In the genomic region with DNA sequence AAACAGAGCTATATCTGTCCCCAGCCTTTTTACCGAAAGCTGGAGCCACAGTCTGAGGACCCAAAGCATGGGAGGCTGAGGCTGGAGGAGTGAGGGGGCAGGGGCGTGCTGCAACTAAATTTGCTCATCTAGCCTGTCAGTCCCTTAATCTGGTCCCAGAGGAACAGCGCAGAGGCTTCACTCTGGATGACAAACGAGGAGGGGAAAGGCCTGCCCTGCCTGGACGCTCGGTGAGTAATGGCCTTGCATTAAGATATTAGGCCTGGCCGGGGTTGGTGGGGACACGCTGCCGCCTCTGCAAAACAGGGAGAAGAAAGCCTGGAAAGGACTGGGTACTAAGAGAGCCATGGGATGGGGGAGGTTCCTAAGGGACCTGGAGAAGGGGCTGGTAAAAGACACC, we compare ENCODE assay signal across 28 mouse cellular contexts. TPM values are rescaled to one million over a fixed set of nuclear protein-coding genes. Genes with fewer than 3 reads are reported as not detected.
DNase-seq lines count a peak whose midpoint lies in the region; ATAC-seq lines count a peak whose summit lies in the region.
"Had no signal": no experiment of that assay in that cellular context is flagged by ENCODE, and none has a peak within 500 bp of the region (broad histone marks: within the 10 kb centered on the region; RNA-seq: fewer than 3 reads in every experiment).

No protein-coding gene starts in this region.

- no peak for ATAC-seq in midbrain, embryonic 14.5 days (ENCODE audit: low FRiP score, low TSS enrichment)
- no peak for ATAC-seq in hindbrain, embryonic 14.5 days (ENCODE audit: low FRiP score)
- ATAC-seq: forebrain, embryonic 15.5 days had no signal

- no peak overlapping the region for H3K4me2 ChIP-seq in midbrain, embryonic 14.5 days (ENCODE audit: low read length)
- no peak overlapping the region for H3K4me2 ChIP-seq in hindbrain, embryonic 14.5 days (replicated peaks)
- H3K4me2 ChIP-seq: forebrain, embryonic 15.5 days; heart, embryonic 15.5 days; liver, embryonic 15.5 days; lung, embryonic 15.5 days had no signal

- H3K36me3 ChIP-seq in midbrain, embryonic 10.5 days, result no peaks in the 10 kb centered on the region
- H3K36me3 ChIP-seq in midbrain, embryonic 14.5 days (ENCODE audit: control insufficient read depth, insufficient read depth, low read length), result no peaks in the 10 kb centered on the region
- no peaks in the 10 kb centered on the region for H3K36me3 ChIP-seq in hindbrain, embryonic 14.5 days (replicated peaks; ENCODE audit: control insufficient read depth, insufficient read depth)
- H3K36me3 ChIP-seq: forebrain, embryonic 15.5 days; heart, embryonic 15.5 days; limb, embryonic 10.5 days; liver, embryonic 15.5 days; lung, embryonic 15.5 days had no signal

- no peaks in the 10 kb centered on the region for H3K9me3 ChIP-seq in midbrain, embryonic 10.5 days (replicated peaks)
- H3K9me3 ChIP-seq in midbrain, embryonic 14.5 days (ENCODE audit: control insufficient read depth, low read length), result no peaks in the 10 kb centered on the region
- H3K9me3 ChIP-seq in hindbrain, embryonic 14.5 days (ENCODE audit: control insufficient read depth, low read length), result no peaks in the 10 kb centered on the region
- H3K9me3 ChIP-seq: forebrain, embryonic 15.5 days; heart, embryonic 15.5 days; limb, embryonic 10.5 days; liver, embryonic 15.5 days; lung, embryonic 15.5 days had no signal

- H3K4me3 ChIP-seq in midbrain, embryonic 10.5 days, result no peak overlapping the region
- H3K4me3 ChIP-seq in midbrain, embryonic 14.5 days (replicated peaks; ENCODE audit: low read depth, low read length), result no peak overlapping the region
- no peak overlapping the region for H3K4me3 ChIP-seq in hindbrain, embryonic 14.5 days (replicated peaks; ENCODE audit: low read length)
- H3K4me3 ChIP-seq: forebrain, embryonic 15.5 days; heart, embryonic 15.5 days; limb, embryonic 10.5 days; liver, embryonic 15.5 days; lung, embryonic 15.5 days had no signal

- peak; percentile 58 for DNase-seq in adrenal gland, adult 2 months
- DNase-seq in adrenal gland, adult 8-10 months, result no peak
- DNase-seq in midbrain, embryonic 10.5 days (ENCODE audit: low spot score), result no peak
- no peak for DNase-seq in midbrain, embryonic 14.5 days
- peak; percentile 30 for DNase-seq in NIH3T3 (ENCODE audit: low read depth)
- DNase-seq in hindbrain, embryonic 14.5 days (ENCODE audit: low spot score), result no peak
- no peak for DNase-seq in spleen, adult 12 weeks (ENCODE audit: low spot score)
- DNase-seq: cerebellum, adult 11-12 months; cerebellum, postnatal 25 days; heart, postnatal 4 days; kidney, adult 8-10 months; kidney, postnatal 10 days; liver; lung, postnatal 36 days; thymus, adult 18-20 months; thymus, postnatal 4 days had no signal

- H3K27me3 ChIP-seq in midbrain, embryonic 10.5 days (ENCODE audit: low read depth, poor library complexity, severe bottlenecking), result peaks cover 82% of the 10 kb centered on the region
- no peaks in the 10 kb centered on the region for H3K27me3 ChIP-seq in midbrain, embryonic 14.5 days (ENCODE audit: control insufficient read depth, insufficient read depth, low read length)
- H3K27me3 ChIP-seq in hindbrain, embryonic 14.5 days (ENCODE audit: control insufficient read depth, insufficient read depth, low read length), result no peaks in the 10 kb centered on the region
- H3K27me3 ChIP-seq: forebrain, embryonic 15.5 days had no signal

- WGBS in midbrain, embryonic 10.5 days, result 52% methylated on average over 9 of the region's 9 CpGs
- WGBS in midbrain, embryonic 14.5 days, result 26% methylated on average over 9 of the region's 9 CpGs
- 32% methylated on average over 9 of the region's 9 CpGs for WGBS in hindbrain, embryonic 14.5 days

- no peak overlapping the region for H3K9ac ChIP-seq in midbrain, embryonic 14.5 days (replicated peaks; ENCODE audit: low read length)
- no peak overlapping the region for H3K9ac ChIP-seq in hindbrain, embryonic 14.5 days
- H3K9ac ChIP-seq: forebrain, embryonic 15.5 days; heart, embryonic 15.5 days; liver, embryonic 15.5 days; lung, embryonic 15.5 days had no signal

- H3K4me1 ChIP-seq in midbrain, embryonic 10.5 days, result peaks cover 71% of the 10 kb centered on the region
- peaks cover 45% of the 10 kb centered on the region for H3K4me1 ChIP-seq in midbrain, embryonic 14.5 days (ENCODE audit: control insufficient read depth, insufficient read depth, low read length)
- H3K4me1 ChIP-seq in hindbrain, embryonic 14.5 days (replicated peaks; ENCODE audit: control insufficient read depth, insufficient read depth, low read length), result peaks cover 49% of the 10 kb centered on the region

- peak overlapping the region; percentile 43 for H3K27ac ChIP-seq in midbrain, embryonic 10.5 days (replicated peaks)
- no peak overlapping the region for H3K27ac ChIP-seq in midbrain, embryonic 14.5 days (replicated peaks; ENCODE audit: low read depth, low read length)
- H3K27ac ChIP-seq in hindbrain, embryonic 14.5 days, result 0 out of 2 replicates have a peak overlapping the region, but pooled peaks have one; percentile 24
- H3K27ac ChIP-seq: forebrain, embryonic 15.5 days; heart, embryonic 15.5 days; limb, embryonic 10.5 days; liver, embryonic 15.5 days; lung, embryonic 15.5 days had no signal

RNA-seq across cellular contexts. Expression of gene Prss56, which starts 10.8 kb away (rescaled TPM):
- total RNA-seq in adrenal gland, adult 2 months (2021), result not detected
- polyA plus RNA-seq in adrenal gland, adult 2 months (2012; rRNA removed), result 0.06 TPM in 1 of 2 replicates, not detected in the other
- total RNA-seq in adrenal gland, adult 8-10 months (2022), result not detected
- polyA plus RNA-seq in midbrain, embryonic 10.5 days (2016; fragmentation: Nextera tagmentation; extraction: Ambion mirVana), result 0.05 TPM in 1 of 2 replicates, not detected in the other
- 0.32 TPM in 1 of 2 replicates, not detected in the other for polyA plus RNA-seq in midbrain, embryonic 14.5 days (2014; fragmentation: Nextera tagmentation; extraction: Ambion mirVana)
- polyA plus RNA-seq in hindbrain, embryonic 14.5 days (2014; fragmentation: Nextera tagmentation; extraction: Ambion mirVana), result 4.0 and 5.1 TPM in 2 replicates
- total RNA-seq: gastrocnemius, adult 8-10 months; heart, postnatal 4 days; megakaryocyte-erythroid progenitor cell, adult 5-6 weeks; neutrophil, adult 5-6 weeks had no signal
- polyA plus RNA-seq: intestine, embryonic 14.5 days; limb, embryonic 10.5 days; liver, embryonic 15.5 days; lung, embryonic 15.5 days; stomach, embryonic 16.5 days had no signal

RNA-seq across cellular contexts. Expression of gene Ecel1, which starts 16.0 kb away (rescaled TPM):
- total RNA-seq in adrenal gland, adult 2 months (2021), result 1 to 10 TPM in 1 of 2 experiments, under 1 TPM in 1; 0.46 to 3.0 TPM
- polyA plus RNA-seq in adrenal gland, adult 2 months (2012; rRNA removed), result 0.67 and 4.4 TPM in 2 replicates
- 10 to 100 TPM in 1 of 4 experiments, 1 to 10 TPM in 1, under 1 TPM in 2; 0.44 to 10.2 (median 4.1) TPM for total RNA-seq in adrenal gland, adult 8-10 months (2022)
- polyA plus RNA-seq in midbrain, embryonic 10.5 days (2016; fragmentation: Nextera tagmentation; extraction: Ambion mirVana), result 3.7 and 5.0 TPM in 2 replicates
- polyA plus RNA-seq in midbrain, embryonic 14.5 days (2014; fragmentation: Nextera tagmentation; extraction: Ambion mirVana), result 5.1 and 5.3 TPM in 2 replicates
- polyA plus RNA-seq in hindbrain, embryonic 14.5 days (2014; fragmentation: Nextera tagmentation; extraction: Ambion mirVana), result 41.7 and 44.0 TPM in 2 replicates
- total RNA-seq: gastrocnemius, adult 8-10 months; megakaryocyte-erythroid progenitor cell, adult 5-6 weeks; neutrophil, adult 5-6 weeks had no signal
- polyA plus RNA-seq: liver, embryonic 15.5 days had no signal

RNA-seq across cellular contexts. Expression of gene Chrnd, which starts 18.1 kb away (rescaled TPM):
- total RNA-seq in adrenal gland, adult 2 months (2021), result not detected
- not detected in 2 replicates for polyA plus RNA-seq in adrenal gland, adult 2 months (2012; rRNA removed)
- total RNA-seq in adrenal gland, adult 8-10 months (2022), result not detected
- polyA plus RNA-seq in midbrain, embryonic 10.5 days (2016; fragmentation: Nextera tagmentation; extraction: Ambion mirVana), result not detected in 2 replicates
- polyA plus RNA-seq in midbrain, embryonic 14.5 days (2014; fragmentation: Nextera tagmentation; extraction: Ambion mirVana), result not detected in 2 replicates
- polyA plus RNA-seq in hindbrain, embryonic 14.5 days (2014; fragmentation: Nextera tagmentation; extraction: Ambion mirVana), result not detected in 2 replicates
- total RNA-seq: heart, postnatal 4 days; layer of hippocampus, adult 18-20 months; layer of hippocampus, postnatal 14 days; megakaryocyte-erythroid progenitor cell, adult 5-6 weeks; neutrophil, adult 5-6 weeks had no signal
- polyA plus RNA-seq: forebrain, embryonic 15.5 days; heart, embryonic 15.5 days; intestine, embryonic 14.5 days had no signal

RNA-seq across cellular contexts. Expression of gene Chrng, which starts 32.1 kb away (rescaled TPM):
- total RNA-seq in adrenal gland, adult 2 months (2021), result not detected
- not detected in 2 replicates for polyA plus RNA-seq in adrenal gland, adult 2 months (2012; rRNA removed)
- not detected for total RNA-seq in adrenal gland, adult 8-10 months (2022)
- polyA plus RNA-seq in midbrain, embryonic 10.5 days (2016; fragmentation: Nextera tagmentation; extraction: Ambion mirVana), result 0.12 TPM in 1 of 2 replicates, not detected in the other
- not detected in 2 replicates for polyA plus RNA-seq in midbrain, embryonic 14.5 days (2014; fragmentation: Nextera tagmentation; extraction: Ambion mirVana)
- not detected in 2 replicates for polyA plus RNA-seq in hindbrain, embryonic 14.5 days (2014; fragmentation: Nextera tagmentation; extraction: Ambion mirVana)
- total RNA-seq: layer of hippocampus, adult 18-20 months; layer of hippocampus, postnatal 14 days; megakaryocyte-erythroid progenitor cell, adult 5-6 weeks; neutrophil, adult 5-6 weeks had no signal
- polyA plus RNA-seq: forebrain, embryonic 15.5 days; intestine, embryonic 14.5 days had no signal

RNA-seq across cellular contexts. Expression of gene Eif4e2, which starts 41.4 kb away (rescaled TPM):
- total RNA-seq in adrenal gland, adult 2 months (2021), result 10 to 100 TPM; 66.0 to 98.7 TPM
- 18.0 and 18.4 TPM in 2 replicates for polyA plus RNA-seq in adrenal gland, adult 2 months (2012; rRNA removed)
- 10 to 100 TPM; 69.8 to 78.4 (median 73.4) TPM for total RNA-seq in adrenal gland, adult 8-10 months (2022)
- 172 and 173 TPM in 2 replicates for polyA plus RNA-seq in midbrain, embryonic 10.5 days (2016; fragmentation: Nextera tagmentation; extraction: Ambion mirVana)
- 53.5 and 75.5 TPM in 2 replicates for polyA plus RNA-seq in midbrain, embryonic 14.5 days (2014; fragmentation: Nextera tagmentation; extraction: Ambion mirVana)
- 66.8 and 74.7 TPM in 2 replicates for polyA plus RNA-seq in hindbrain, embryonic 14.5 days (2014; fragmentation: Nextera tagmentation; extraction: Ambion mirVana)

Comparison
In these comparisons a context has a peak if more than half of its experiments do, and no peak if none do; other contexts are left out.
1. DNase-seq: peak in adrenal gland, adult 2 months (single experiment) and NIH3T3 (single experiment); none in adrenal gland, adult 8-10 months (single experiment), midbrain, embryonic 10.5 days (single experiment), midbrain, embryonic 14.5 days (single experiment), hindbrain, embryonic 14.5 days (single experiment) and spleen, adult 12 weeks (single experiment).